In genomic region chr1:185112017-185112399, GRCm38 (mm10) we compare ENCODE assay signal across 10 mouse cellular contexts.
"Had no signal": no experiment of that assay in that cellular context is flagged by ENCODE, and none has a peak within 500 bp of the region (broad histone marks: within the 10 kb centered on the region; RNA-seq: fewer than 3 reads in every experiment).

No protein-coding gene starts in this region.

- H3K9ac ChIP-seq: intestine, embryonic 15.5 days; liver, embryonic 13.5 days had no signal

- DNase-seq: kidney, adult 2 months; kidney, postnatal 25 days; liver, embryonic 13.5 days; lung, adult 2 months; midbrain, embryonic 14.5 days; thymus, adult 18-20 months; thymus, postnatal 36 days had no signal

- H3K27me3 ChIP-seq: intestine, embryonic 15.5 days; liver, embryonic 13.5 days had no signal

- H3K4me2 ChIP-seq: intestine, embryonic 15.5 days; liver, embryonic 13.5 days; midbrain, embryonic 11.5 days had no signal

- H3K4me3 ChIP-seq: intestine, embryonic 15.5 days; left cerebral cortex, adult 2 months; liver, embryonic 13.5 days had no signal

- H3K36me3 ChIP-seq: intestine, embryonic 15.5 days; liver, embryonic 13.5 days had no signal

- H3K4me1 ChIP-seq: intestine, embryonic 15.5 days; liver, embryonic 13.5 days had no signal

- ATAC-seq: intestine, embryonic 15.5 days had no signal

- H3K9me3 ChIP-seq: intestine, embryonic 15.5 days; liver, embryonic 13.5 days had no signal

- H3K27ac ChIP-seq: intestine, embryonic 15.5 days; left cerebral cortex, adult 2 months; liver, embryonic 13.5 days had no signal
